Mouse (Mus musculus) C2C12 (cell line): Measurements from ENCODE around the gene Rtn1. TPM values are rescaled to one million over a fixed set of nuclear protein-coding genes. Genes with fewer than 3 reads are reported as not detected.

Experiments
- H3K27me3 ChIP-seq: one replicate; pipeline ENCODE4 v1.6.1; 2011; ENCODE audit not compliant: control insufficient read depth, insufficient read depth, insufficient read length
- H3K36me3 ChIP-seq: one replicate; pipeline ENCODE4 v1.6.1; 2011; ENCODE audit not compliant: control insufficient read depth, insufficient read depth
- H3K4me3 ChIP-seq: one replicate; pipeline ENCODE4 v1.5.1; 2011; ENCODE audit warnings: mild to moderate bottlenecking, control low read depth; ENCODE audit not compliant: poor library complexity, insufficient read depth, severe bottlenecking
- H3K79me2 ChIP-seq: one replicate; pipeline ENCODE4 v1.6.1; 2011; ENCODE audit not compliant: control insufficient read depth, insufficient read depth
- H3K79me3 ChIP-seq: one replicate; pipeline ENCODE4 v1.6.1; 2011; ENCODE audit warnings: low read depth, control low read depth
- H3ac ChIP-seq: one replicate; pipeline ENCODE3; 2011; ENCODE audit warnings: low read depth; ENCODE audit not compliant: control insufficient read depth, insufficient read length
- CEBPB ChIP-seq: IDR thresholded peaks from one replicate; pipeline ENCODE4 v1.6.1; 2011; ENCODE audit warnings: low read depth, mild to moderate bottlenecking, control low read depth, moderate library complexity
- CTCF ChIP-seq: IDR thresholded peaks from one replicate; pipeline ENCODE4 v1.5.1; 2011; ENCODE audit not compliant: control insufficient read depth, insufficient read depth, insufficient read length
- FOSL1 ChIP-seq: IDR thresholded peaks from one replicate; pipeline ENCODE4 v1.8.0; 2011; ENCODE audit warnings: mild to moderate bottlenecking, low read length; ENCODE audit not compliant: poor library complexity, insufficient read depth, severe bottlenecking
- MAX ChIP-seq: IDR thresholded peaks from one replicate; pipeline ENCODE4 v1.6.1; 2011; ENCODE audit warnings: mild to moderate bottlenecking, control low read depth
- MYOD1 ChIP-seq: IDR thresholded peaks from one replicate; pipeline ENCODE4 v1.6.1; 2011; ENCODE audit warnings: low read depth; ENCODE audit not compliant: control insufficient read depth, insufficient read length
- MYOG ChIP-seq: IDR thresholded peaks from one replicate; pipeline ENCODE4 v1.6.1; 2011; ENCODE audit not compliant: control insufficient read depth, insufficient read length; ENCODE audit errors: extremely low read depth
- USF1 ChIP-seq: IDR thresholded peaks from one replicate; pipeline ENCODE4 v1.6.1; 2011; ENCODE audit warnings: low read depth, mild to moderate bottlenecking, control low read depth, moderate library complexity
- polyA plus RNA-seq: library from polyadenylated mRNA; unstranded; fragments of >200 nt; fragmentation: generic; extraction: Trizol; gene quantifications from one replicate; pipeline ENCODE4 v1.2.1, GENCODE M21; 2012; ENCODE audit warnings: missing spikeins

Rtn1 gene
- polyA plus RNA-seq, 1 experiment: not detected

- Histone ChIP-seq H3K27me3 (no peaks in the 10 kb centered on the region), H3K4me3 (no peak overlapping the region), H3K79me3 (no peaks in the 10 kb centered on the region), H3ac (no peak overlapping the region), H3K79me2 (no peaks in the 10 kb centered on the region), H3K36me3 (no peaks in the 10 kb centered on the region)
- TF ChIP-seq MYOG: no peak
- no peak for TF ChIP-seq USF1
- TF ChIP-seq FOSL1: no peak
- no peak for TF ChIP-seq MYOD1
- no peak for TF ChIP-seq CEBPB
- no peak for TF ChIP-seq CTCF
- TF ChIP-seq MAX: no peak
Measured at GRCm38 (mm10) chr12:72287332-72288004, 121.4 kb downstream of the Rtn1 start.

DNA sequence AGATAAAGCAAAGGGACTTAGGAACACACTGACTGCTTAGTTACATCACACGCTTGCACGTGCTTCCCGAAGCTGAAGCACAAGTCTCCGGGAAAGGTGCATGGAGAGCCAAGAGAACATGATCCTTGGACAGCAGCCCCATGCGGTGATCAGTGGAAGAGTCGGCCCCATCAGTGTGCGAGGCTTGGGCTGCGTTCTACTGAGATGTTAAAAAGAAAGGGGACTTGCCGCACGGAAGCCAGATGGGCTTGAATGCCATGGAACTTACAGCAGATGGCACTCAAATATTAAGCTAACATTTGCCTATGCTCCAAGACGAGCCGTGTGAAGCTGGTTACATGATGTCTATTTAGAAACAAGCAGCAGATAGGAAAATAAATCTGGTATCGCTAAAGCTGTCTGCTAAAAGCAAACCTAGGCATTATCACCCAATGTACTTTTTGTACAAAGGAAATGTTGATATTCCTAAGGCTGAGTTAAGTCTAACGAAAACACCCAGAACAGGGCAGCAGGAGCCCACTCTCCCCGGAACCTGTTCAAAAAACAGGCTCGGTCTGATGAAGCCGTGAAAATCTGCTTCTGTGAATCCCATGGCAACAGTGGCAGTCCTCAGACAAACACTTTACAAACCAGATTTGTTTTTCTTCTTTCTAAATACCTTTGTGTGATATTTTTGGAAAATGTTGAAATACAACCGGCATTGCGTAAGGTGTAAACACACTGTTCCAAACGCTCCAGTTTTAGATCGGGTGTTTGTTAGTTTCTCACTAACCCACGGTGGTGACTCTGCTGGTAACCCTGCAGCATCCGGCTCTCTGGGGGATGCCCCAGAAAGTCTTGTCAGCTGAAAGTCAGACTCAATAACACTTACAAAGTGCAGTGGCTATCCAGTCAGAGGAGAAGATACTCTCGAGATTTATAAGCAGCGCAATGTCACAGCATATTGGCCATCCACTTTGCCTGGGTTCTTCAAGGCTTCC lies 123.2 kb downstream of the Rtn1 start:
- Histone ChIP-seq H3K79me3 (no peaks in the 10 kb centered on the region), H3K27me3 (no peaks in the 10 kb centered on the region), H3K4me3 (no peak overlapping the region), H3K79me2 (no peaks in the 10 kb centered on the region), H3ac (no peak overlapping the region), H3K36me3 (no peaks in the 10 kb centered on the region)
- TF ChIP-seq CEBPB (no peak), MYOG (no peak), USF1 (no peak), MYOD1 (no peak), FOSL1 (no peak), CTCF (no peak), MAX (no peak)

GRCm38 (mm10) chr12:72284576-72284975 lies 124.3 kb downstream of the Rtn1 start:
- Histone ChIP-seq H3ac (no peak overlapping the region), H3K79me3 (no peaks in the 10 kb centered on the region), H3K27me3 (no peaks in the 10 kb centered on the region), H3K79me2 (no peaks in the 10 kb centered on the region), H3K4me3 (no peak overlapping the region), H3K36me3 (no peaks in the 10 kb centered on the region)
- TF ChIP-seq MYOG (no peak), MAX (no peak), MYOD1 (no peak), FOSL1 (no peak), USF1 (no peak), CTCF (no peak), CEBPB (no peak)

- TF ChIP-seq MYOD1 (no peak), FOSL1 (no peak), CTCF (no peak), CEBPB (no peak), USF1 (no peak), MAX (no peak), MYOG (no peak)
- Histone ChIP-seq H3K36me3 (no peaks in the 10 kb centered on the region), H3K79me2 (no peaks in the 10 kb centered on the region), H3ac (no peak overlapping the region), H3K4me3 (no peak overlapping the region), H3K27me3 (no peaks in the 10 kb centered on the region), H3K79me3 (no peaks in the 10 kb centered on the region)
Measured at GRCm38 (mm10) chr12:72279129-72279875, 129.6 kb downstream of the Rtn1 start.
